Mouse (Mus musculus) neural tube, embryonic 15.5 days (tissue): ENCODE results near the gene Nipal1. TPM values are rescaled to one million over a fixed set of nuclear protein-coding genes. Genes with fewer than 3 reads are reported as not detected.

Experiments used
- ATAC-seq: fragments of 200-750 bp; cut with Nextera tagmentation; 2 replicates; pipeline ENCODE4 v1.8.0; 2017; ENCODE audit warnings: mild to moderate bottlenecking, moderate TSS enrichment, moderate library complexity; ENCODE audit not compliant: low FRiP score
- H3K27ac ChIP-seq: fragments of 300-500 bp; sonication (generic); replicated peaks from 2 replicates; pipeline ENCODE4 v1.5.1; 2015; ENCODE audit warnings: mild to moderate bottlenecking, inconsistent platforms
- H3K27me3 ChIP-seq: fragments of 300-500 bp; sonication (generic); replicated peaks from 2 replicates; pipeline ENCODE4 v1.6.1; 2015; ENCODE audit warnings: inconsistent platforms
- H3K36me3 ChIP-seq: fragments of 300-500 bp; sonication (generic); 2 replicates; pipeline ENCODE4 v1.6.1; 2015; ENCODE audit warnings: inconsistent platforms
- H3K4me1 ChIP-seq: fragments of 300-500 bp; sonication (generic); 2 replicates; pipeline ENCODE4 v1.6.1; 2015; ENCODE audit warnings: inconsistent platforms
- H3K4me2 ChIP-seq: fragments of 300-500 bp; sonication (generic); 2 replicates; pipeline ENCODE4 v1.6.1; 2015; ENCODE audit warnings: inconsistent platforms, mild to moderate bottlenecking, moderate library complexity
- H3K4me3 ChIP-seq: fragments of 300-500 bp; sonication (generic); replicated peaks from 2 replicates; pipeline ENCODE4 v1.5.1; 2015; ENCODE audit warnings: mild to moderate bottlenecking, inconsistent platforms
- H3K9ac ChIP-seq: fragments of 300-500 bp; sonication (generic); replicated peaks from 2 replicates; pipeline ENCODE4 v1.6.1; 2015; ENCODE audit warnings: mild to moderate bottlenecking, inconsistent platforms
- H3K9me3 ChIP-seq: fragments of 300-500 bp; sonication (generic); replicated peaks from 2 replicates; pipeline ENCODE4 v1.6.1; 2016; ENCODE audit warnings: inconsistent platforms
- WGBS: fragments of 180-500 bp; shearing (Covaris S2); methylation state at CpG from one replicate; pipeline ENCODE4 v1.1.7; 2015; ENCODE audit warnings: mixed read lengths; 5-methylcytosine and 5-hydroxymethylcytosine counted together
- polyA plus RNA-seq: library from polyadenylated mRNA; unstranded; fragments of >200 nt; fragmentation: Nextera tagmentation; extraction: Ambion mirVana; gene quantifications from 2 replicates; pipeline ENCODE4 v1.2.1, GENCODE M21; 2015

Nipal1 gene
- polyA plus RNA-seq, 1 experiment from 2014 or later = 0.52 TPM

GRCm38 (mm10) chr5:72702202-72702601, 54.6 kb downstream of the Nipal1 start:
- Histone ChIP-seq H3K36me3 (no peaks in the 10 kb centered on the region), H3K4me2 (no peak overlapping the region), H3K4me1 (peaks cover 7% of the 10 kb centered on the region; the same call in 1 of the 2 replicates), H3K9me3 (no peaks in the 10 kb centered on the region), H3K27me3 (no peaks in the 10 kb centered on the region), H3K27ac (no peak overlapping the region), H3K4me3 (no peak overlapping the region), H3K9ac (no peak overlapping the region)
- no peak for ATAC-seq

GRCm38 (mm10) chr5:72706095-72706494, 58.5 kb downstream of the Nipal1 start:
- ATAC-seq = no peak
- Histone ChIP-seq H3K36me3 (no peaks in the 10 kb centered on the region), H3K4me2 (peak overlapping the region; percentile 6; the same call in 1 of the 2 replicates), H3K4me3 (no peak overlapping the region), H3K9ac (no peak overlapping the region), H3K9me3 (no peaks in the 10 kb centered on the region), H3K27me3 (no peaks in the 10 kb centered on the region), H3K27ac (no peak overlapping the region), H3K4me1 (no peaks in the 10 kb centered on the region)
- WGBS = 50% methylated on average over 10 of the region's 10 CpGs

GRCm38 (mm10) chr5:72706722-72707121, 59.1 kb downstream of the Nipal1 start:
- Histone ChIP-seq H3K36me3 (no peaks in the 10 kb centered on the region), H3K27ac (no peak overlapping the region), H3K9ac (no peak overlapping the region), H3K27me3 (no peaks in the 10 kb centered on the region), H3K9me3 (no peaks in the 10 kb centered on the region), H3K4me1 (no peaks in the 10 kb centered on the region), H3K4me2 (peak overlapping the region; percentile 6; the same call in 1 of the 2 replicates), H3K4me3 (no peak overlapping the region)
- no peak for ATAC-seq
- 59% methylated on average over 10 of the region's 10 CpGs for WGBS

DNA sequence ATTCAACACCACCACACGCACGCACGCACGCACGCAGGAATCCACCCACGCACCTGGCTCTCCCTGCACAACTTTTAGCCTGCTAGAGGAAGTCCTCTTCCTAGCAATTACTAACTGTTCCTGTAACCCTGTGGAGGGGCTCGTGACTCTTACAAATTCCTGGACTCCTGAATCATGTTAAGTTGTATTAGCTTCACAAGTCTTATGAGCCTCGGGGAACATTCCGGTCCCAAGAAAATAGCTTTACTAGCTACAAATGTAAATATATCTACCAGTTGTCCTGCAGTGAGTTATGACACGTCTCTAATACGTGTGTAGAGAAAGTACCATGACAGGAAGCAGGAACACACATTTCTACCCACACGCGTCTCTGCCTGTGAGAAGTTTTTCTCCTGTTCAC, 61.9 kb downstream of the Nipal1 start:
- Histone ChIP-seq H3K36me3 (no peaks in the 10 kb centered on the region), H3K9me3 (no peaks in the 10 kb centered on the region), H3K4me3 (no peak overlapping the region), H3K27ac (no peak overlapping the region), H3K4me1 (no peaks in the 10 kb centered on the region), H3K9ac (no peak overlapping the region), H3K4me2 (no peak overlapping the region), H3K27me3 (no peaks in the 10 kb centered on the region)
- no peak for ATAC-seq
- WGBS = 92% methylated on average over 13 of the region's 13 CpGs

DNA sequence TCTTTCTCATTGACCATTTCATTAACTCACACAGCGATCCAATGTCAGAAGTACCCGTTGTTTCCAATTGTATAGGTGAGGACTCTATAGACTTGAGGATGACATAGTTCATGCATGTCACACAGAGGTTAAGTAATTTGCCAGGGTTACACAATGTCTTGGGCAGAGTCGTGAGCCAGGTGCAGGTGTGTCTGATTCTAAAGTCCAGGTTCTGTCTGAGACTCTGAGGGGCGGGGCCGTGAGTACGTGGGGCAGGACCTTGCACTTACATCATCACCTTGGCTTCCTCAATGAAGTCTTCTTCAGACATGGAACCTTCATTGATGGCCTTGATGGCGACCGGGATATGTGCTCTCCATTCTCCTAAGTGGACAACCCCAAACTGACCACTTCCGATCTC, 62.4 kb downstream of the Nipal1 start:
- WGBS = 94% methylated on average over 9 of the region's 9 CpGs
- H3K27ac ChIP-seq = no peak overlapping the region

DNA sequence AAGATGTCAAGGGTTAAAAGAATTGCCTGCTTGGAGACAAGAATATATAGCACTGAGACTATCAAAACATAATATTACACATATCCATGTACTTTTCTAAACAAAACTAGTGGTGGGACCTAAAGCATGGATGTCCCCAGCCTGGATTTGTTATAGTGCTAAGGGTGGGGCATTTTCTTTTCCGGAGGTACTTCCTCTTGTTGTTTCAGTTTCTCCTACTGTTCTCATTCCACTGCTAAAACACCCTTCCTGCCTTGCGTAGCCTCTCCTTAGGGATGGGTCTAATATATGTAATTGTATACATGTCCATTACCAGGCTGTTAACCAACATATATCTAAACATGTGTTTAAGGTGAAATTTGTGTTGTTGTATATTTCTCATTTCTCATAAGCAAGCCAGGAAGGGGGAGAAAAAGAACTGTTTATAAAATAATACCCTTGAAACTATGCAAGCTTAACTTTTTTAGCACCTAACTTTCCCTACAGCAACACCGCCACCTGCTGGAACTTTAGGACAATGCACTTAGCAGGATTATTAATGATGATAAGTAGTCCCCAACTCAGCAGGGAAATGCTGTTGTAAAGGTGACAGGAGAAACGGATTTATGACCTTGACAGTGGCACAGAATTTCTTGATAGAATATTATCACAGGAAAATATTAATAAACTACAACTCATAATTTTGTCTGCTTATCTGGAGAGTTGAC, 63.1 kb downstream of the Nipal1 start:
- Histone ChIP-seq H3K27me3 (no peaks in the 10 kb centered on the region), H3K9me3 (no peaks in the 10 kb centered on the region), H3K4me2 (no peak overlapping the region), H3K36me3 (no peaks in the 10 kb centered on the region), H3K27ac (no peak overlapping the region), H3K4me1 (no peaks in the 10 kb centered on the region), H3K4me3 (no peak overlapping the region), H3K9ac (no peak overlapping the region)
- WGBS = 33% methylated on average over 4 of the region's 4 CpGs
- no peak for ATAC-seq

More for the DNA sequence above, 62.4 kb downstream of the Nipal1 start:
- no peaks in the 10 kb centered on the region for H3K27me3 ChIP-seq
- no peaks in the 10 kb centered on the region for H3K36me3 ChIP-seq
- H3K4me2 ChIP-seq = no peak overlapping the region
- no peak for ATAC-seq
- no peaks in the 10 kb centered on the region for H3K9me3 ChIP-seq
- no peak overlapping the region for H3K9ac ChIP-seq
- no peaks in the 10 kb centered on the region for H3K4me1 ChIP-seq
- no peak overlapping the region for H3K4me3 ChIP-seq

- 64% methylated on average over 7 of the region's 7 CpGs for WGBS
- no peak overlapping the region for H3K27ac ChIP-seq
- H3K4me3 ChIP-seq = no peak overlapping the region
- H3K27me3 ChIP-seq = no peaks in the 10 kb centered on the region
- no peaks in the 10 kb centered on the region for H3K4me1 ChIP-seq
- H3K4me2 ChIP-seq = no peak overlapping the region
- no peak for ATAC-seq
- no peaks in the 10 kb centered on the region for H3K36me3 ChIP-seq
- no peak overlapping the region for H3K9ac ChIP-seq
- H3K9me3 ChIP-seq = no peaks in the 10 kb centered on the region
Observed at GRCm38 (mm10) chr5:72720587-72720986, 73.0 kb downstream of the Nipal1 start.

Other genes with a start within 250 kb of the Nipal1 start
- 1.1 and 1.6 TPM in 2 replicates for gene Corin, start 143.3 kb upstream of the Nipal1 start, polyA plus RNA-seq
- gene Nfxl1, start 88.1 kb upstream of the Nipal1 start, polyA plus RNA-seq = 10.7 and 12.5 TPM in 2 replicates
- gene Zar1, start 66.5 kb upstream of the Nipal1 start, polyA plus RNA-seq = 5.4 and 6.6 TPM in 2 replicates
- 6.9 and 8.5 TPM in 2 replicates for gene Gm5868, start 60.2 kb upstream of the Nipal1 start, polyA plus RNA-seq
- 0.09 TPM in 1 of 2 replicates, not detected in the other for gene Cnga1, start 3.5 kb upstream of the Nipal1 start, polyA plus RNA-seq
- gene Txk, start 105.0 kb downstream of the Nipal1 start, polyA plus RNA-seq = 0.13 and 2.5 TPM in 2 replicates
- 8.8 and 11.5 TPM in 2 replicates for gene Tec, start 220.7 kb downstream of the Nipal1 start, polyA plus RNA-seq